Mouse (Mus musculus): ENCODE measurements at regions not wholly inside any gene's neighbourhood (a gene's known extent, or its start where the extent isn't known, plus 50 kb on each side); places are given as distances from the start of the nearest gene placed in this dataset.

DNA sequence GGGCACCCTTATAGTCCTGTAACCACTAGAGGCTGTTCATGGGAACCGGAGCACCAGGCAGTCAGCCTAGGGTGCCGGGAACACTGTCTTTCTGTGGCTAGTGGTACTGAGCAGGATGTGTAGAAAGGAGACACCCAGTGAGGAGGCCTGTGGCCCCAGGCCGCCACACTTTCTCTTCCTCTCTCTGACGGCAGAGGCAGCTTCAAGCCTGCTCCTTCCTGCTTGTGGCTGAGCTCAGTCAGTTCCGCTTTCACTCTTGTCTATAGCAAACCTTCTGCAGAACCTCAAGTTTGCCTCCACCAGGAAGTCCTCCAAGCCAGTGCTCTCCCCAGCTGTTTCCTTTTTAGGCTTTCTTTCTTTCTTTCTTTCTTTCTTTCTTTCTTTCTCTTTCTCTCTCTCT lies 197.2 kb downstream of the Uaca start:
- Histone ChIP-seq H3K36me3 (ENCODE audit: control insufficient read depth, insufficient read depth, low read length) (no peaks in the 10 kb centered on the region), H3K9ac (ENCODE audit: low read length) (no peak overlapping the region), H3K4me3 (ENCODE audit: low read length) (no peak overlapping the region), H3K27ac (ENCODE audit: low read length) (no peak overlapping the region), H3K4me2 (ENCODE audit: low read depth, low read length) (no peak overlapping the region), H3K27me3 (ENCODE audit: control insufficient read depth, insufficient read depth, low read depth, low read length) (no peaks in the 10 kb centered on the region), H3K9me3 (ENCODE audit: control insufficient read depth, low read length) (no peaks in the 10 kb centered on the region), H3K4me1 (replicated peaks; ENCODE audit: control insufficient read depth, insufficient read depth, low read length) (no peaks in the 10 kb centered on the region)
- no peak for ATAC-seq (ENCODE audit: low read depth)
- WGBS = 65% methylated on average over 5 of the region's 5 CpGs

- H3K36me3 ChIP-seq (ENCODE audit: control insufficient read depth, insufficient read depth, low read length) = no peaks in the 10 kb centered on the region
- no peaks in the 10 kb centered on the region for H3K9me3 ChIP-seq (ENCODE audit: control insufficient read depth, low read length)
- H3K4me1 ChIP-seq (replicated peaks; ENCODE audit: control insufficient read depth, insufficient read depth, low read length) = no peaks in the 10 kb centered on the region
- no peak overlapping the region for H3K9ac ChIP-seq (ENCODE audit: low read length)
- no peak for ATAC-seq (ENCODE audit: low read depth)
- H3K4me3 ChIP-seq (ENCODE audit: low read length) = no peak overlapping the region
- no peak overlapping the region for H3K27ac ChIP-seq (ENCODE audit: low read length)
- no peak overlapping the region for H3K4me2 ChIP-seq (ENCODE audit: low read depth, low read length)
- H3K27me3 ChIP-seq (ENCODE audit: control insufficient read depth, insufficient read depth, low read depth, low read length) = no peaks in the 10 kb centered on the region
- WGBS = 75% methylated on average over 8 of the region's 8 CpGs
Measured at GRCm38 (mm10) chr9:60993661-60994060, 199.3 kb downstream of the Uaca start.

DNA sequence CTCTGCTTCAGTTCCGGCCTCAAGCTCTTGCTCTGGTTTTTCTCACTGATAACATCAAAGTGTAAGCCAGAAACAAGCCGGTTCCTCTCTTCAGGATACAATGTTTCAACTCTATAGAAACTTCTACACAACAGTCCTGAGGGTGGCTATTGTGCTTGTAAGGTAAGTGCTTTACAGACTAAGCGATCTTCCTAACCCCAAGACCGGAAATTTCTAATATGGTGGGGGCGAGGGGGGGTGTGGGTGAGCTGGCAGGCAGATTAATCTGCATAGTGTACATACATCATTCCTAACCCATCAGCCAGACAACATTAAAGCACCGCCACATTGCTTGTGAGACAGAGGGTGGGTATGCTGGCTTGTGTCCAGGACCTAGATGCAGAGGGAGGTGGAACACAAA lies 200.8 kb downstream of the Uaca start:
- H3K4me1 ChIP-seq (replicated peaks; ENCODE audit: control insufficient read depth, insufficient read depth, low read length) = no peaks in the 10 kb centered on the region
- H3K36me3 ChIP-seq (ENCODE audit: control insufficient read depth, insufficient read depth, low read length) = no peaks in the 10 kb centered on the region
- no peaks in the 10 kb centered on the region; the same call in 1 of the 2 replicates for H3K27me3 ChIP-seq (ENCODE audit: control insufficient read depth, insufficient read depth, low read depth, low read length)
- no peak for ATAC-seq (ENCODE audit: low read depth)
- H3K4me2 ChIP-seq (ENCODE audit: low read depth, low read length) = no peak overlapping the region
- 28% methylated on average over 6 of the region's 6 CpGs for WGBS
- H3K27ac ChIP-seq (ENCODE audit: low read length) = no peak overlapping the region
- H3K4me3 ChIP-seq (ENCODE audit: low read length) = no peak overlapping the region
- H3K9ac ChIP-seq (ENCODE audit: low read length) = no peak overlapping the region
- H3K9me3 ChIP-seq (ENCODE audit: control insufficient read depth, low read length) = no peaks in the 10 kb centered on the region

- no peak overlapping the region for H3K9ac ChIP-seq (ENCODE audit: low read length)
- no peaks in the 10 kb centered on the region for H3K4me1 ChIP-seq (replicated peaks; ENCODE audit: control insufficient read depth, insufficient read depth, low read length)
- no peak overlapping the region for H3K4me2 ChIP-seq (ENCODE audit: low read depth, low read length)
- no peaks in the 10 kb centered on the region; the same call in 1 of the 2 replicates for H3K27me3 ChIP-seq (ENCODE audit: control insufficient read depth, insufficient read depth, low read depth, low read length)
- no peak overlapping the region for H3K4me3 ChIP-seq (ENCODE audit: low read length)
- H3K36me3 ChIP-seq (ENCODE audit: control insufficient read depth, insufficient read depth, low read length) = no peaks in the 10 kb centered on the region
- no peaks in the 10 kb centered on the region for H3K9me3 ChIP-seq (ENCODE audit: control insufficient read depth, low read length)
- H3K27ac ChIP-seq (ENCODE audit: low read length) = no peak overlapping the region
- ATAC-seq (ENCODE audit: low read depth) = peak; percentile 71; the same call in 1 of the 2 replicates
- 64% methylated on average over 3 of the region's 3 CpGs for WGBS
Measured at GRCm38 (mm10) chr9:60998086-60998785, 203.9 kb downstream of the Uaca start.

GRCm38 (mm10) chr9:60999001-60999529 lies 204.7 kb downstream of the Uaca start:
- no peaks in the 10 kb centered on the region for H3K36me3 ChIP-seq (ENCODE audit: control insufficient read depth, insufficient read depth, low read length)
- H3K27ac ChIP-seq (ENCODE audit: low read length) = no peak overlapping the region
- no peak overlapping the region for H3K4me2 ChIP-seq (ENCODE audit: low read depth, low read length)
- no peaks in the 10 kb centered on the region for H3K9me3 ChIP-seq (ENCODE audit: control insufficient read depth, low read length)
- WGBS = 36% methylated on average over 6 of the region's 6 CpGs
- no peak overlapping the region for H3K4me3 ChIP-seq (ENCODE audit: low read length)
- H3K4me1 ChIP-seq (replicated peaks; ENCODE audit: control insufficient read depth, insufficient read depth, low read length) = no peaks in the 10 kb centered on the region
- no peaks in the 10 kb centered on the region; the same call in 1 of the 2 replicates for H3K27me3 ChIP-seq (ENCODE audit: control insufficient read depth, insufficient read depth, low read depth, low read length)
- ATAC-seq (ENCODE audit: low read depth) = no peak
- no peak overlapping the region for H3K9ac ChIP-seq (ENCODE audit: low read length)

GRCm38 (mm10) chr9:61000232-61000631 lies 205.9 kb downstream of the Uaca start:
- H3K4me2 ChIP-seq (ENCODE audit: low read depth, low read length) = no peak overlapping the region
- WGBS = 73% methylated on average over 11 of the region's 11 CpGs

DNA sequence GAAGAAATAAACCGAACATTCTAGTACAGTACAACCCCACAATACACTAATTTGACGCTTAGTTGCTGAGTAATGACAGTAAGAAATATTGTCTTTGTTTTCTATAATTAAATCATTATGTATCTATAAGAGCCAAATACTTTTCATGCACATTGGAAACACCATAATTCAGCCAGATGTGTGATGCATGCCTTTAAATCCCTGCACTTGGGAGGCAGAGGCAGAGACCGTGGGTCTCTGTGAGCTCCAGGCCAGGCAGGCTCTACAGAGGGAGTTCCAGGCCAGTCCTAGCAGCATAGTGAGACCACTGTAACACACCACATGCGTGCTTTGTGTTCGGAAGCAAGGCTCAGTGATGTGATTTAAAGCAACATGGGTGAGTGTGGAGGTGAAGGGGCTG lies 208.2 kb downstream of the Uaca start:
- no peak overlapping the region for H3K4me2 ChIP-seq (ENCODE audit: low read depth, low read length)
- WGBS = 79% methylated on average over 5 of the region's 5 CpGs
- no peaks in the 10 kb centered on the region for H3K9me3 ChIP-seq (ENCODE audit: control insufficient read depth, low read length)
- no peaks in the 10 kb centered on the region; the same call in 1 of the 2 replicates for H3K27me3 ChIP-seq (ENCODE audit: control insufficient read depth, insufficient read depth, low read depth, low read length)
- no peaks in the 10 kb centered on the region for H3K4me1 ChIP-seq (replicated peaks; ENCODE audit: control insufficient read depth, insufficient read depth, low read length)
- ATAC-seq (ENCODE audit: low read depth) = no peak
- no peak overlapping the region for H3K4me3 ChIP-seq (ENCODE audit: low read length)
- no peaks in the 10 kb centered on the region for H3K36me3 ChIP-seq (ENCODE audit: control insufficient read depth, insufficient read depth, low read length)
- H3K9ac ChIP-seq (ENCODE audit: low read length) = no peak overlapping the region
- H3K27ac ChIP-seq (ENCODE audit: low read length) = no peak overlapping the region

More at GRCm38 (mm10) chr9:61000232-61000631, 205.9 kb downstream of the Uaca start:
- Histone ChIP-seq H3K27ac (ENCODE audit: low read length) (no peak overlapping the region), H3K4me1 (replicated peaks; ENCODE audit: control insufficient read depth, insufficient read depth, low read length) (no peaks in the 10 kb centered on the region), H3K9ac (ENCODE audit: low read length) (no peak overlapping the region), H3K4me3 (ENCODE audit: low read length) (no peak overlapping the region), H3K27me3 (ENCODE audit: control insufficient read depth, insufficient read depth, low read depth, low read length) (no peaks in the 10 kb centered on the region; the same call in 1 of the 2 replicates), H3K36me3 (ENCODE audit: control insufficient read depth, insufficient read depth, low read length) (no peaks in the 10 kb centered on the region), H3K9me3 (ENCODE audit: control insufficient read depth, low read length) (no peaks in the 10 kb centered on the region)
- ATAC-seq (ENCODE audit: low read depth) = no peak

DNA sequence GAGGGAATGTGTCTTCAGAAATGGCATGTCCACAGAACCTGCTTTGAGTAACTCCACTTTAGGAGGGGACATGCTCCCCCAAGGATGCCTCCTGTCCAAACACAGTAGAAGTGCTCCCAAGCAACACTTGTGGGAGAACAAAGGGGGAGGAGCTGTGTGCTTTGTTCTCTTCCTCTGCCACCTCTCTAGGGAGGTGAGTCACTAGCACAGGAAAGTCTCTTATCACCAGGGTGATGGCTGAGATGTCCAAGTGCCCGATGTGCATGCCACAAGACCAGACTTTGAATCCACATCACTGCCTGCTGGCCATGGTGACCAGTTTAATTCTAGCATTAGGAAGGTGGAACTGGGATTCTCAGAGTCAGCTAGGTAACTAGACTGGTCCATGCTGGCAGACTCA lies 214.1 kb downstream of the Uaca start:
- Histone ChIP-seq H3K9ac (ENCODE audit: low read length) (no peak overlapping the region), H3K9me3 (ENCODE audit: control insufficient read depth, low read length) (no peaks in the 10 kb centered on the region), H3K27ac (ENCODE audit: low read length) (no peak overlapping the region), H3K4me1 (replicated peaks; ENCODE audit: control insufficient read depth, insufficient read depth, low read length) (no peaks in the 10 kb centered on the region), H3K4me2 (ENCODE audit: low read depth, low read length) (no peak overlapping the region), H3K36me3 (ENCODE audit: control insufficient read depth, insufficient read depth, low read length) (no peaks in the 10 kb centered on the region), H3K27me3 (ENCODE audit: control insufficient read depth, insufficient read depth, low read depth, low read length) (no peaks in the 10 kb centered on the region; the same call in 1 of the 2 replicates), H3K4me3 (ENCODE audit: low read length) (no peak overlapping the region)
- ATAC-seq (ENCODE audit: low read depth) = no peak
- WGBS = 44% methylated on average over 1 of the region's 1 CpGs

GRCm38 (mm10) chr9:61011066-61011465 lies 216.7 kb downstream of the Uaca start:
- Histone ChIP-seq H3K4me1 (replicated peaks; ENCODE audit: control insufficient read depth, insufficient read depth, low read length) (no peaks in the 10 kb centered on the region), H3K36me3 (ENCODE audit: control insufficient read depth, insufficient read depth, low read length) (no peaks in the 10 kb centered on the region), H3K9ac (ENCODE audit: low read length) (no peak overlapping the region), H3K4me3 (ENCODE audit: low read length) (no peak overlapping the region), H3K27me3 (ENCODE audit: control insufficient read depth, insufficient read depth, low read depth, low read length) (no peaks in the 10 kb centered on the region), H3K27ac (ENCODE audit: low read length) (no peak overlapping the region), H3K9me3 (ENCODE audit: control insufficient read depth, low read length) (no peaks in the 10 kb centered on the region), H3K4me2 (ENCODE audit: low read depth, low read length) (no peak overlapping the region)
- no peak for ATAC-seq (ENCODE audit: low read depth)
